ENCODE assay signal across 8 mouse cellular contexts in genomic region chr9:43267357-43267756, GRCm38 (mm10). TPM values are rescaled to one million over a fixed set of nuclear protein-coding genes. Genes with fewer than 3 reads are reported as not detected.
DNase-seq lines count a peak whose midpoint lies in the region; ATAC-seq and TF ChIP-seq lines count a peak whose summit lies in the region.

No protein-coding gene starts in this region.

- TF ChIP-seq CTCF in liver, postnatal 0 days (IDR thresholded peaks at IDR 0.05; ENCODE audit: low read depth), result peak; percentile 79

- H3K4me2 ChIP-seq in liver, postnatal 0 days (ENCODE audit: low read depth, low read length), result no peak overlapping the region

- WGBS in liver, postnatal 0 days (ENCODE audit: insufficient replicate concordance), result 53% methylated on average over 8 of the region's 8 CpGs

- no peaks in the 10 kb centered on the region for H3K9me3 ChIP-seq in liver, postnatal 0 days (ENCODE audit: low read length)

- H3K27me3 ChIP-seq in liver, postnatal 0 days (ENCODE audit: insufficient read depth, low read length), result peaks cover 33% of the 10 kb centered on the region

- peak; percentile 59 for DNase-seq in adrenal gland, postnatal 14 days
- no peak for DNase-seq in adrenal gland, adult 8-10 months
- peak; percentile 26 for DNase-seq in urinary bladder, postnatal 14 days (ENCODE audit: low spot score)
- DNase-seq in urinary bladder, postnatal 36 days (ENCODE audit: low spot score in 2 of 2), result no peak
- DNase-seq in liver, postnatal 0 days, result peak; percentile 78
- peak; percentile 81 for DNase-seq in thymus, postnatal 4 days
- DNase-seq in embryo, embryonic 10 days (ENCODE audit: low spot score), result no peak
- DNase-seq in left cerebral cortex, adult 11 months (ENCODE audit: low spot score), result no peak

- no peak for ATAC-seq in liver, postnatal 0 days

- H3K36me3 ChIP-seq in liver, postnatal 0 days (replicated peaks; ENCODE audit: insufficient read depth, low read length), result no peaks in the 10 kb centered on the region

- peaks cover 10% of the 10 kb centered on the region for H3K4me1 ChIP-seq in liver, postnatal 0 days (ENCODE audit: insufficient read depth)

- H3K9ac ChIP-seq in liver, postnatal 0 days (replicated peaks), result no peak overlapping the region

- no peak for TF ChIP-seq EP300 in liver, postnatal 0 days (IDR thresholded peaks at IDR 0.05; ENCODE audit: low read depth)

- no peak overlapping the region for H3K4me3 ChIP-seq in liver, postnatal 0 days (ENCODE audit: low read depth, low read length)

- no peak overlapping the region for H3K27ac ChIP-seq in liver, postnatal 0 days (ENCODE audit: low read depth)

RNA-seq across cellular contexts. Expression of gene Oaf, which starts 27.6 kb away (rescaled TPM):
- 23.4 and 34.9 TPM in 2 replicates for total RNA-seq in adrenal gland, postnatal 14 days (2021)
- 10 to 100 TPM; 10.6 to 40.4 (median 26.8) TPM for total RNA-seq in adrenal gland, adult 8-10 months (2022)
- 59.3 and 70.0 TPM in 2 replicates for polyA plus RNA-seq in liver, postnatal 0 days (2015; fragmentation: Nextera tagmentation; extraction: Ambion mirVana)

RNA-seq across cellular contexts. Expression of gene Trim29, which starts 43.3 kb away (rescaled TPM):
- 0.19 TPM in 1 of 2 replicates, not detected in the other for total RNA-seq in adrenal gland, postnatal 14 days (2021)
- under 1 TPM; 0.16 to 0.37 (median 0.22) TPM for total RNA-seq in adrenal gland, adult 8-10 months (2022)
- 0.04 TPM in 1 of 2 replicates, not detected in the other for polyA plus RNA-seq in liver, postnatal 0 days (2015; fragmentation: Nextera tagmentation; extraction: Ambion mirVana)

RNA-seq across cellular contexts. Expression of gene Pou2f3, which starts 57.2 kb away (rescaled TPM):
- not detected in 2 replicates for total RNA-seq in adrenal gland, postnatal 14 days (2021)
- total RNA-seq in adrenal gland, adult 8-10 months (2022), result under 1 TPM in 1 of 4 experiments, not detected in 3; 0.22 TPM
- 0.05 TPM in 1 of 2 replicates, not detected in the other for polyA plus RNA-seq in liver, postnatal 0 days (2015; fragmentation: Nextera tagmentation; extraction: Ambion mirVana)

Comparison
In these comparisons a context has a peak if more than half of its experiments do, and no peak if none do; other contexts are left out.
1. DNase-seq: peak in adrenal gland, postnatal 14 days (single experiment), urinary bladder, postnatal 14 days (single experiment), liver, postnatal 0 days (single experiment) and thymus, postnatal 4 days (single experiment); none in adrenal gland, adult 8-10 months (single experiment), urinary bladder, postnatal 36 days (0 of 2), embryo, embryonic 10 days (single experiment) and left cerebral cortex, adult 11 months (single experiment).